ENCODE assay signal across 8 mouse cellular contexts in genomic region chr2:181410760-181411473, GRCm38 (mm10). TPM values are rescaled to one million over a fixed set of nuclear protein-coding genes. Genes with fewer than 3 reads are reported as not detected.
DNase-seq lines count a peak whose midpoint lies in the region; ATAC-seq and TF ChIP-seq lines count a peak whose summit lies in the region.

No protein-coding gene starts in this region.

- WGBS in hindbrain, embryonic 14.5 days, result 41% methylated on average over 4 of the region's 4 CpGs

- TF ChIP-seq EP300 in MEL (IDR thresholded peaks at IDR 0.05; ENCODE audit: low read depth in 1 of 2, low read length in 2 of 2), result no peak

- no peak overlapping the region for H3K27ac ChIP-seq in MEL (ENCODE audit: control insufficient read depth, low read depth, low read length)
- peak overlapping the region; percentile 52 for H3K27ac ChIP-seq in hindbrain, embryonic 14.5 days

- peak; percentile 87 for TF ChIP-seq RAD21 in MEL (IDR thresholded peaks at IDR 0.05; ENCODE audit: low read depth, low read length)

- H3K79me2 ChIP-seq in MEL (ENCODE audit: control insufficient read depth, insufficient read depth, low read length, poor library complexity), result no peaks in the 10 kb centered on the region

- no peak overlapping the region for H3K4me2 ChIP-seq in hindbrain, embryonic 14.5 days (replicated peaks)

- TF ChIP-seq CTCF in MEL (IDR thresholded peaks at IDR 0.05 in 2 of 3, conservative IDR thresholded peaks at IDR 0.05 in 1 of 3; ENCODE audit: control insufficient read depth in 1 of 3, insufficient read depth in 1 of 3, low read depth in 2 of 3, low read length in 3 of 3, poor library complexity in 1 of 3, severe bottlenecking in 1 of 3), result peak; percentile 70 to 88 (median 82)

- peak; percentile 81 for ATAC-seq in hindbrain, embryonic 14.5 days (ENCODE audit: low FRiP score)

- H3K4me3 ChIP-seq in MEL (ENCODE audit: control insufficient read depth in 1 of 2, insufficient read depth in 1 of 2, low read depth in 2 of 2, low read length in 2 of 2), result no peak overlapping the region
- H3K4me3 ChIP-seq in hindbrain, embryonic 14.5 days (replicated peaks; ENCODE audit: low read length), result no peak overlapping the region

- H3K9ac ChIP-seq in MEL (ENCODE audit: control insufficient read depth, low read depth, low read length, poor library complexity, severe bottlenecking), result no peak overlapping the region
- peak overlapping the region; percentile 29; the same call in 1 of the 2 replicates for H3K9ac ChIP-seq in hindbrain, embryonic 14.5 days

- no peaks in the 10 kb centered on the region for H3K9me3 ChIP-seq in MEL (replicated peaks; ENCODE audit: insufficient read depth, low read length)
- no peaks in the 10 kb centered on the region for H3K9me3 ChIP-seq in hindbrain, embryonic 14.5 days (ENCODE audit: control insufficient read depth, low read length)

- no peaks in the 10 kb centered on the region; a peak in 1 of 4 replicates for H3K27me3 ChIP-seq in MEL (ENCODE audit: control insufficient read depth in 1 of 2, insufficient read depth in 2 of 2, low read length in 2 of 2)
- no peaks in the 10 kb centered on the region for H3K27me3 ChIP-seq in hindbrain, embryonic 14.5 days (ENCODE audit: control insufficient read depth, insufficient read depth, low read length)

- no peaks in the 10 kb centered on the region; a peak in 1 of 4 replicates for H3K36me3 ChIP-seq in MEL (ENCODE audit: control insufficient read depth in 1 of 2, insufficient read depth in 2 of 2, low read length in 2 of 2)
- no peaks in the 10 kb centered on the region for H3K36me3 ChIP-seq in hindbrain, embryonic 14.5 days (replicated peaks; ENCODE audit: control insufficient read depth, insufficient read depth)

- DNase-seq in MEL (ENCODE audit: low read depth, low spot score), result peak; percentile 72
- DNase-seq in c-Kit-positive CD71-negative TER-119-negative erythroid progenitor cells, embryonic 14.5 days (ENCODE audit: low read depth), result peak; percentile 65
- DNase-seq in forelimb bud, embryonic 11.5 days (ENCODE audit: low read depth, low spot score), result peak; percentile 61
- peak; percentile 75 for DNase-seq in hindbrain, embryonic 14.5 days (ENCODE audit: low spot score)
- DNase-seq in layer of hippocampus, postnatal 10 days (ENCODE audit: low spot score in 2 of 2), result peak; percentile 60 to 70
- peak; percentile 68 to 77 for DNase-seq in lung, postnatal 4 days
- DNase-seq in retina, embryonic 14.5 days (ENCODE audit: low spot score), result peak; percentile 80
- DNase-seq in urinary bladder, postnatal 36 days (ENCODE audit: low spot score in 2 of 2), result peak; percentile 40 to 72

- no peak for TF ChIP-seq POLR2A in MEL (IDR thresholded peaks at IDR 0.05; ENCODE audit: control insufficient read depth in 1 of 2, insufficient read depth in 1 of 2, low read depth in 1 of 2, low read length in 2 of 2, poor library complexity in 1 of 2)

- H3K4me1 ChIP-seq in MEL (ENCODE audit: control insufficient read depth in 1 of 2, insufficient read depth in 2 of 2, low read length in 2 of 2), result 0 out of 4 replicates have a peak, but pooled peaks cover 0 to 4% of the 10 kb centered on the region in 2 experiments
- 0 out of 2 replicates have a peak, but pooled peaks cover 3% of the 10 kb centered on the region for H3K4me1 ChIP-seq in hindbrain, embryonic 14.5 days (replicated peaks; ENCODE audit: control insufficient read depth, insufficient read depth, low read length)

TF ChIP-seq in MEL, 35 proteins besides CTCF, POLR2A, EP300 and RAD21:
- TF ChIP-seq MAZ (IDR thresholded peaks at IDR 0.05; ENCODE audit: low read depth, low read length) (no peak), RCOR1 (IDR thresholded peaks at IDR 0.05; ENCODE audit: low read depth, low read length) (no peak), ELF1 (IDR thresholded peaks at IDR 0.05; ENCODE audit: low read depth, low read length) (no peak; the same call in 1 of the 2 replicates), ZC3H11A (IDR thresholded peaks at IDR 0.05; ENCODE audit: low read depth, low read length) (peak; percentile 77), MXI1 (IDR thresholded peaks at IDR 0.05; ENCODE audit: low read depth, low read length) (no peak), TCF12 (IDR thresholded peaks at IDR 0.05; ENCODE audit: low read depth, low read length) (no peak), SIN3A (IDR thresholded peaks at IDR 0.05; ENCODE audit: low read length) (peak; percentile 39; the same call in 1 of the 2 replicates), MYC (IDR thresholded peaks at IDR 0.05; ENCODE audit: low read depth, low read length) (no peak), JUND (IDR thresholded peaks at IDR 0.05; ENCODE audit: low read depth, low read length) (no peak), ZKSCAN1 (IDR thresholded peaks at IDR 0.05; ENCODE audit: low read depth, low read length) (no peak), KAT2A (conservative IDR thresholded peaks at IDR 0.05; ENCODE audit: low read depth, low read length) (no peak), UBTF (IDR thresholded peaks at IDR 0.05; ENCODE audit: borderline replicate concordance, insufficient read depth, low read depth, low read length) (no peak), SMC3 (IDR thresholded peaks at IDR 0.05; ENCODE audit: low read depth, low read length) (peak; percentile 82), CHD2 (IDR thresholded peaks at IDR 0.05; ENCODE audit: low read length) (no peak)

RNA-seq across cellular contexts. Expression of gene Lime1, which starts 31.0 kb away (rescaled TPM):
- total RNA-seq in MEL (2012; rRNA removed), result 13.4 and 18.7 TPM in 2 replicates
- polyA plus RNA-seq in MEL (2012; ENCODE audit: insufficient read depth in 1 of 2, insufficient read length in 2 of 2, low read depth in 1 of 2, low replicate concordance in 2 of 2, missing spikeins in 1 of 2), result 10 to 100 TPM in 1 of 2 experiments, not detected in 1; 27.4 TPM
- 39.7 and 47.4 TPM in 2 replicates for polyA plus RNA-seq in hindbrain, embryonic 14.5 days (2014; fragmentation: Nextera tagmentation; extraction: Ambion mirVana)
- 10 to 100 TPM; 30.3 to 32.0 TPM for total RNA-seq in layer of hippocampus, postnatal 10 days (2021)

RNA-seq across cellular contexts. Expression of gene Arfrp1, which starts 45.7 kb away (rescaled TPM):
- 34.4 and 36.8 TPM in 2 replicates for total RNA-seq in MEL (2012; rRNA removed)
- 10 to 100 TPM in 1 of 2 experiments, not detected in 1; 68.8 TPM for polyA plus RNA-seq in MEL (2012; ENCODE audit: insufficient read depth in 1 of 2, insufficient read length in 2 of 2, low read depth in 1 of 2, low replicate concordance in 2 of 2, missing spikeins in 1 of 2)
- 62.3 and 63.3 TPM in 2 replicates for polyA plus RNA-seq in hindbrain, embryonic 14.5 days (2014; fragmentation: Nextera tagmentation; extraction: Ambion mirVana)
- 10 to 100 TPM; 35.4 to 40.8 TPM for total RNA-seq in layer of hippocampus, postnatal 10 days (2021)

RNA-seq across cellular contexts. Expression of gene Zgpat, which starts 46.2 kb away (rescaled TPM):
- 22.5 and 30.7 TPM in 2 replicates for total RNA-seq in MEL (2012; rRNA removed)
- polyA plus RNA-seq in MEL (2012; ENCODE audit: insufficient read depth in 1 of 2, insufficient read length in 2 of 2, low read depth in 1 of 2, low replicate concordance in 2 of 2, missing spikeins in 1 of 2), result 10 to 100 TPM in 1 of 2 experiments, not detected in 1; 28.0 TPM
- 66.7 and 67.6 TPM in 2 replicates for polyA plus RNA-seq in hindbrain, embryonic 14.5 days (2014; fragmentation: Nextera tagmentation; extraction: Ambion mirVana)
- 10 to 100 TPM; 64.3 to 74.5 TPM for total RNA-seq in layer of hippocampus, postnatal 10 days (2021)

RNA-seq across cellular contexts. Expression of gene Zbtb46, which starts 48.3 kb away (rescaled TPM):
- 0.10 and 0.23 TPM in 2 replicates for total RNA-seq in MEL (2012; rRNA removed)
- under 1 TPM in 1 of 2 experiments, not detected in 1; 0.64 TPM for polyA plus RNA-seq in MEL (2012; ENCODE audit: insufficient read depth in 1 of 2, insufficient read length in 2 of 2, low read depth in 1 of 2, low replicate concordance in 2 of 2, missing spikeins in 1 of 2)
- polyA plus RNA-seq in hindbrain, embryonic 14.5 days (2014; fragmentation: Nextera tagmentation; extraction: Ambion mirVana), result 19.2 and 20.2 TPM in 2 replicates
- 10 to 100 TPM; 14.7 to 17.5 TPM for total RNA-seq in layer of hippocampus, postnatal 10 days (2021)
